Mouse (Mus musculus) layer of hippocampus, adult 9-11 months (tissue): ENCODE results near the gene Nol8.

ENCODE experiments used
- DNase-seq: peaks from one replicate; pipeline ENCODE4 v3.0.0; 2022

Nol8 gene

DNA sequence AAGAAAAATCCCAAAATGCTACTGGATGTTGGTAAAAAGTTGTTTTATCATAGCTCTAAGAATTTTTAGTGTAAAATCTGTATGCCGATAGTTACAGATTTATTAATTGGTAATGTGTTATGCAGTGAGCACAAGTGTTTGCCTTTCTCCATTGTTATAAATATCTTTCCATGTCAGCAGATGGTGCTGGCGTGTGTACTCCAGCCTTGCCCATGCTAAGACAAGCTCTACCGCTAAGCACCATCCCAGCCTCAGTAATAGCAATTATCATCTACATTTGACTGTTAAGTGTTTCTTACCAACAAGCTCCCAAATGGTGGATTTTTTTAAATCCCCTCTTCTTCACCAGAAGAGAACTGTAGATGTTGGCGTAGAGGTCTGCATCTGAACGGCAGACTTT, 38.2 kb downstream of the Nol8 start:
- DNase-seq: peak; percentile 56

DNA sequence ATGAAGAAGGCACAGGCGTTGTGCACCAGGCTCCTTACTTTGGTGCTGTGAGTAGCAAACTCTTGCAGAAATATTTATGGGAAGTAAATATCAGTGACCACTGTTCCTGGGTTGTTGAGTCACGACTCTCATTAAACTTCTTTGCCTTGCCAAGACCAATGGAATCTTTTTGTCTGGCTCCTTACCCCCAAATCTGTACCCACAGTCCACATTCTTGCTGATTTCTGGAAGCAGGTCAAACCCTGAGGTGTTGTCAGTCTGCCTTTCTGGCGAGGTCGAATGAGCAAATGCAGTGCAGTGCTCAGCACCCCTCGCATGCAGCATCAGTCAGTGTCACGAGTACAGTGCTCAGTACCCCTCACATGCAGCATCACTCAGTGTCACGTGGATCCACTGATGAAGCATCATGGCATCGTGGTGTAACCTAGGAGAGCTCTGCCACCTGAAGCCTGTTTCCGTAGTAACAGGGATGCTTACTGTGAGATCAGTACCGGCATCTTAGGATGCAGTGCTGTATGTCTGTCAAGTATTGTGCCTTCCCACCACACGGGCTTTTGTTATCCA, 50.4 kb downstream of the Nol8 start:
- no peak for DNase-seq

DNA sequence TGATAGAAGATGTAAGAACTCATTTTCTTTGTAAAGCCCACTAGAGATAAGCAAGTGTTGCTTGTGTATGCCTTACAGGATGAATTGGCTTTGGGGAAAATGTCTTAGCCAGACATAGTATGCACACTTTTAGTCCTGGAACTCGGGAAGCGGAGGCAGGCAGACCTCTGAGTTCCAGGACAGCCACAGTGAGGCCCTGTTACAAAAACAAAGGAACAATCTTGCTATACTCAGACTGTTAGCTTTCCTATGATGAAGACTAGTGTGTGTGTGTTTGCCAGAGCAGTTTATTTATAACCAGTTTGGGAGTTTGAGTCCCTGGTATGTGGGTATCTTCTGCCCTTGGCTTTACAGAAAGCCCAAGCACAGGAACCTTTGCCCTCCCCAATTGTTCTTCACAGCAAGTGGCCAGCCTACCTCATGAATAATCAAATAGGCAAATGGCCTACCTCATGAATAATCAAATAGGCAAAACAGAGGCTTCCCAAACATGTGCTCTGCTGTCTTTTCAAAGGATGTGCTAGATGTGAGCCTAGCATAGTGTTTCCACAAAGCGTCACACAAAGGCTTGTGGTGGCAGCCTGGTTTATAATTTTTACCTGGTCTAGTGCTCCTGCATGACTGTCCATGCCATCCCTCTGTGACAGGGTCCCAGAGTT, 53.3 kb downstream of the Nol8 start:
- DNase-seq: no peak

DNA sequence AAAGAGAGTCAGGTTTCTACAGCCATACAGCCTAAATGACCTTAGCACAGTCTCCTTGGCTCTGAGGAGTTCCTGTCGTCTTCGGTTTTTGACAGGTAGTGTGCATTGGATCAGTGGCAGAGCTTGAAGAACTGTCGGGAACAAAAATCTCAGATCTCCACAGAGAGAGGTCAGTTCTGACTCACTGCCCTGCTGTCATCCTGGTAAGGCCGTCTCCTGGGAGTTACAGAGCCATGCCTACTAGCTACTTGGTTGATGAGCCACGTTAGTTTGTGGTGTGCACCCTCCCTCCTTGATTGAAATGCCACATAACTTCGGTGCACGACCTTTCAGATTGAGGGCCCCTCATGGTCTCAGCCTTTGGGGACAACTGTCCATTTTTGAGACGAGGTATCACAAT, 55.4 kb downstream of the Nol8 start:
- no peak for DNase-seq

DNA sequence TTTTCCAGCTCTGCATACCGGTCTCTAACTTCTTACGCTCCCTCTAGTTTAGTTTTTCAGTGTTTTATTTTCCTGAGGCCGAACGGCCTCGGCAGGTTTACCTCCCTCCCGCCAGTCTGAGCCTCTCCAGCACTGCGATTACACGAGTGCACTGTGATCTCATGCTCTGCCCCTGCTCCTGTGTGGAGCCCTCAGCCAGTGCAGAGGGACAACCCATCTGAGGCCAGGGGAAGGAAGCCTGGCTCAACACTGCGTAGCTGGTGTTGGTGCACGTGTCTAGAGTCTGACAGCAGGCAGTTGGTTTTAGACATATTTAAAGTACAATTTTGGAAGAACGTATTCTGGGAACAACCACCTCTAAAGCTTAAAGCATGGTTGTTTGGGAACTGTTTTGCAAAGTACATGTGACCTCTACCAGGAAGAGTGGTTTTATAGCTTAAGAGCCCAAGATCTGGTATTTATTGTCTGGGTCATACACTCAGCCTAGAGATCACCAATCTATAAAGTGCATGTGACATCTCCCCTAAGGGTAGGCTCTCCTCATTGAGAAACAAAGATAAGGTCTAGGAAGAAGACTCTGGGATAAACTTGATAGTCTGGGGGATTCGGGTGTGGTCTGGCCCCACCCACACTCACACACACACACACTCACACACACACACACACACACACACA, 59.3 kb downstream of the Nol8 start:
- no peak for DNase-seq

GRCm38 (mm10) chr13:49719310-49719709, 66.4 kb downstream of the Nol8 start:
- no peak for DNase-seq
